Mouse (Mus musculus) cerebellum, adult 2 months (tissue): ENCODE measurements around the gene Cyp3a41a. TPM values are rescaled to one million over a fixed set of nuclear protein-coding genes. Genes with fewer than 3 reads are reported as not detected.
"Not testable (repeated sequence)": the region's sequence is repeated elsewhere in the genome, so short reads cannot be mapped to it uniquely, and the experiment has no call there.

Experiments used
- DNase-seq, 2 experiments: peaks; one replicate each; pipeline ENCODE4 v3.0.0; 2021
- H3K27ac ChIP-seq: fragments of 200-500 bp; 2 replicates; pipeline ENCODE4 v1.5.1; 2012; ENCODE audit warnings: low read length, control low read depth, inconsistent platforms; ENCODE audit not compliant: insufficient read depth
- H3K27me3 ChIP-seq: fragments of 200-500 bp; 2 replicates; pipeline ENCODE4 v1.6.1; 2012; ENCODE audit warnings: inconsistent platforms, mild to moderate bottlenecking, low read length, moderate library complexity; ENCODE audit not compliant: control insufficient read depth, insufficient read depth
- H3K4me1 ChIP-seq: fragments of 200-500 bp; 2 replicates; pipeline ENCODE4 v1.6.1; 2011; ENCODE audit warnings: low read length; ENCODE audit not compliant: control insufficient read depth, insufficient read depth
- H3K4me3 ChIP-seq: fragments of 200-500 bp; replicated peaks from 2 replicates; pipeline ENCODE3; 2011; ENCODE audit warnings: mild to moderate bottlenecking, low read depth, low read length, control low read depth; ENCODE audit not compliant: insufficient read depth
- CTCF ChIP-seq: fragments of 200-500 bp; IDR thresholded peaks from 2 replicates; pipeline ENCODE4 v1.5.1; 2011; ENCODE audit warnings: low read depth, mild to moderate bottlenecking, control low read depth, low read length, moderate library complexity, borderline replicate concordance; ENCODE audit not compliant: insufficient read depth
- POLR2A ChIP-seq: fragments of 200-500 bp; IDR thresholded peaks from 2 replicates; pipeline ENCODE4 v1.6.1; 2011; ENCODE audit warnings: low read length, control low read depth, borderline replicate concordance; ENCODE audit not compliant: insufficient read depth
- WGBS: fragments of 180-500 bp; shearing (Covaris S2); methylation state at CpG from one replicate; pipeline ENCODE4 v1.1.7; 2018; 5-methylcytosine and 5-hydroxymethylcytosine counted together
- polyA plus RNA-seq: library from polyadenylated mRNA; depleted of rRNA; stranded (reverse); fragments of >200 nt; gene quantifications from 2 replicates; pipeline ENCODE4 v1.2.3, GENCODE M21; 2012; rRNA removed

Cyp3a41a gene
- not detected in 2 replicates for polyA plus RNA-seq

DNA sequence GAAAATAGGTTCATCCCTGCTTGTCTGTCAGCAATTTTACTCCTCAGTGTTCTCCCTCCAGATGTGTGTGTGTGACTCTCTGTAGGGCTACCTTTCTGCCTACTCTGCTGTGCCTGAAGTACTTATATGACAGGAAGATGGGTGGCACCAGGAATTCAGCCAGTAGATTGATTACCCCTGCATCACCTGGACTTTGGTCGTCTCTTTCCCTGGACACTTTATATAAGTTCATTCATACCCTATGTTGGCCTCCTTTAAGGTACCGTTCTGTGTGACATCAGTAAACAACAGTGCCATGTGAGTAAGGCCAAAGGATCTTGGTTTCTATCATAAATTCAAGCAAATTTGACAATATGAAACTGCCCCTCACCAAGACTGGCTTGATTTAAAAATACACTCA is at the start of gene Cyp3a41a:
Gene Cyp3a41a, minus strand, starts transcription at position 101 of the 400 bp plus-strand sequence.
- not testable (repeated sequence) for H3K4me3 ChIP-seq, H3K27me3 ChIP-seq, H3K4me1 ChIP-seq, DNase-seq, H3K27ac ChIP-seq
- 64% methylated on average over 1 of the region's 2 CpGs for whole genome bisulfite sequencing

DNA sequence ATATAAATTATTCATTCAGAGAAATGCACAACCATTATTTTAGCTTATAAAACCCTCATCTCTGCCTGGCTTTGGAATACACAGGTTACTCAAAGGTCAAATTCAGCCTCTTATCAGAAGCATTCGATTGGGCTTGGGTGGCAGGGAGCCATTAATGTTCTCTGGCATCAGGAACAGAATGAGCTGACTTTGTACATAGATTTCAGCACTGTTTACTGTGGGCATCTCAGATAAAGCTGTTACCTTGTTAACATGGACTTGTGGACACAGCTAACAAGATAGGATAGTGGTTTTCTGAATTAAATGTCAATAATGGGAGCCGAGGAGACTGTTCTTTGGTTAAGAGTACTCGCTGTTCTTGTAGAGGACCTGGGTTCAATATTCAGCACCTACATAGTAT is 17.6 kb upstream of the Cyp3a41a start:
- H3K4me3 ChIP-seq, H3K27me3 ChIP-seq, DNase-seq, H3K27ac ChIP-seq, H3K4me1 ChIP-seq: not testable (repeated sequence)
- 64% methylated on average over 3 of the region's 3 CpGs for WGBS

DNA sequence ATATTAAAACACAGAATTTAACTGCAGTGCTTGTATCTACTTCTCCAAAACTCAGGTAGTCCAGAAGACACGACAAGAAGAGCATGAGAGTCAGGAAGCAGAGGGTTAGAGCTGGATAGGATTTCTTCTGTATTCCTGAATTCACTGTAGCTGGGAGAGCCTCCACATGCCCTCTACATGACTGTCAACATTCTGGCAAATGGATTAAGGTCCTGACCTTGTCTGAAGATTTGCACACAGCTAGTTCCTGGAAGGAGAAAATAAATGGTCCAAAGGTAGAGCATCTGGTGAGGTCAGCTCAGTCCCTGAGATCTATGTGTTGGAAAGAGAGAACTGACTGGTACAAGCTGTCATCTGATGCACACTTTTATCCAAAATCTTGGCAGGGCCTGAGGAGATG is 5.6 kb downstream of the Cyp3a41a start:
- not testable (repeated sequence) for H3K4me1 ChIP-seq, H3K27ac ChIP-seq, DNase-seq, H3K27me3 ChIP-seq, H3K4me3 ChIP-seq
- WGBS = 9% methylated on average over 1 of the region's 1 CpGs

DNA sequence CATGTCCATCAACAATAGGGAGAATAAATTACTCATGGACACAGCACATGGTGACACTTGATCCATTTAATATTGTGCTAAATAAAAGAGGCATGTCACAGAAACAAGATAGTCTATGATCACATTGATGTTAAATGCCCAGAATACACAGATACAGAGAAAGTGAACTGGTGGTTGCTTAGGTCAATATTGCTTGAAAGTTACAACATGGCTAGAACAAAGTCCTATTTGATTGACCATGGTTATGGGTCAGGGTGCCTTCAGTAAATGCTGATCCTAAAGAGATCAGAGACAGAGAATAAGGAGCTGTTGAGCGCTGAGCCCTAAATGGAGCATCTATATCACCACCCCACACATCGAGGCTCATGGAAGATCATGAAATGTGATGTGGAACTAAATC is 12.6 kb downstream of the Cyp3a41a start:
- not testable (repeated sequence) for H3K4me1 ChIP-seq, H3K27ac ChIP-seq, H3K27me3 ChIP-seq, DNase-seq, H3K4me3 ChIP-seq
- 73% methylated on average over 2 of the region's 2 CpGs for WGBS

DNA sequence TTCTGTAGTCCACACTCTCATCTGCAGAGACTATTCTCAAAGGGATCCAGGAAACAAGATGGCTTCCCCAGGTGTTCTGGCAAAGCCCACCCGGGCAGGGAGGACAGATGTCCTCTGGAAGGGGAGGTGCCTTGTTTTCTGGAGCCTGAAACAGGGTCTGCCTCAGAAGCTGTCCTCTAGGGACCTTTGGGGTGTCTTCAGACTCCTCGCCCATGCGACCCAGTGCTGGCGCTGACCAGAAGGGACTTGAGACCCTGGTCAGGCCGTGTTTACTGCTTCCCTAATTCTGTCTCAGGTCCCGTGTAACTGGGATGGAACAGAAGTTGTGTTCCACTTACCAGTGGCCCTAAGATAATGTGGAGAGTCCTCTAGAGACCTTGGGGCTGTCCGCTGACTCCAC is 57.9 kb downstream of the Cyp3a41a start:
- Histone ChIP-seq H3K27ac (no peak overlapping the region), H3K27me3 (no peaks in the 10 kb centered on the region), H3K4me1 (no peaks in the 10 kb centered on the region), H3K4me3 (no peak overlapping the region)
- no peak for DNase-seq
- WGBS = 83% methylated on average over 7 of the region's 7 CpGs
- TF ChIP-seq CTCF = no peak
- no peak for TF ChIP-seq POLR2A

DNA sequence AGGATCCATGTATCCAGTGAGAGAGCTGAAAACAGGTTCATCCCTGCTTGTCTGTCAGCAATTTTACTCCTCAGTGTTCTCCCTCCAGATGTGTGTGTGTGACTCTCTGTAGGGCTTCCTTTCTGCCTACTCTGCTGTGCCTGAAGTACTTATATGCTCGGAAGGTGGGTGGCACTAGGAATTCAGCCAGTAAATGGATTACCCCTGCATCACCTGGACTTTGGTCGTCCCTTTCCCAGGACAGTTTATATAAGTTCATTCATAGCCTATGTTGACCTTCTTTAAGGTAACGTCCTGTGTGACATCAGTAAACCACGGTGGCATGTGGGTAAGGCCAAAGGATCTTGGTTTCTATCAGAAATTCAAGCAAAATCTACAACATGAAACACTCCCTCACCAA is 72.2 kb downstream of the Cyp3a41a start:
- TF ChIP-seq CTCF = no peak
- TF ChIP-seq POLR2A = no peak
- Histone ChIP-seq H3K4me3 (no peak overlapping the region), H3K27me3 (no peaks in the 10 kb centered on the region), H3K27ac (no peak overlapping the region), H3K4me1 (no peaks in the 10 kb centered on the region)
- DNase-seq = no peak
- WGBS = 65% methylated on average over 4 of the region's 4 CpGs

Other genes starting within 250 kb of the Cyp3a41a start
- not detected in 2 replicates for gene Cyp3a41b, start 135.4 kb downstream of the Cyp3a41a start, polyA plus RNA-seq
- gene Cyp3a44, start 85.7 kb upstream of the Cyp3a41a start, polyA plus RNA-seq = not detected in 2 replicates
- gene Cyp3a11, start 159.8 kb upstream of the Cyp3a41a start, polyA plus RNA-seq = not detected in 2 replicates